Mouse (Mus musculus): Measurements from ENCODE around the gene Gm20388.

DNA sequence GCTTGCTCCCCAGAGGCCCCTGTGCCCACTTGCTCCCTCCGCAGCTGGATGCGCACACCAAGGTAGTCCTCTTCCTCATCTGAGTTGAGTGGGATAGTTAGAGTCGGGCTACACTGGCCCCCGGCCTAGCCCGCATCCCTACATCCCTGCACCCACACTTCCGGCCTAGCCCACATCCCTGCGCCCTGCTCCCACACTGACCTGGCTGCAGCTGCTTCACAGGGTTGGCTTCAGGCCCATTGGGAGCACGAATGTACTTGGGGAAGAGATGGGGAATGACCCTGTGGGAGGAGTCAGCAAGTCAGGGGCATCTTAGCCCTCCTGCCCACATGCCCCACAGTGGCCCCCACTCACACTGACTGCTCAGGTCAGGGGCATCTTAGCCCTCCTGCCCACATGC lies 2571.8 kb downstream of the Gm20388 start:
- TF ChIP-seq CTCF (IDR thresholded peaks at IDR 0.05; ENCODE audit: control insufficient read depth, insufficient read depth, low read length) (no peak), POLR2A (IDR thresholded peaks at IDR 0.05; ENCODE audit: borderline replicate concordance, control insufficient read depth, low read depth, low read length) (no peak)

All from bone marrow, adult 2 months (tissue).